Mouse (Mus musculus): Measurements from ENCODE around the gene Emc10. TPM values are rescaled to one million over a fixed set of nuclear protein-coding genes. Genes with fewer than 3 reads are reported as not detected.

Gene Emc10
- total RNA-seq, 2 experiments from 2014 or later, result 95.4 to 98.8 TPM

DNA sequence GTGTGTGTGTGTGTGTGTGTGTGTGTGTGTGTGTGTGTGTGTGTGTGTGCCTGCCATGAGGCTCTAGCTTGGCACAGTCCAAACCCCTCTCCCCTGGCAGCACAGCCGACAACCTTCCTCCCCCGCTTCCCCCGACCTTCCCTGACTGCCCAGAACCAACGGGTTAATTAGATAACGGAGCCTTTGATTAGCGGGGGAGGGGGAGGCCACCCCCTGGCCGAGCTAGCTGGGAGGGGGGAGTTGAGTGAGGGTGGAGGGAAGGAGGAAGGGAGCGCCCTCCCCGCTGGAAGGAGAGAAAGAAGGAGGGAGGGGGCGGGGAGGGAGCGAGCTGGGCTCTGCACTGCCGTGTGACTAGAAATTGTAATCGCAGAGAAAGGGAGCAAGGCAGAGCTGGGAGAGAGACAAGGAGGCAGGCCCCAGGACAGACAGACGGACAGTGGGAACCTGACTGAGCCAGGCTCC is 54.6 kb downstream of the Emc10 start:
- intact Hi-C loops (cut with DNase I), result no loop called here
- peak in 1 of 2 experiments; percentile 18 for DNase-seq

DNA sequence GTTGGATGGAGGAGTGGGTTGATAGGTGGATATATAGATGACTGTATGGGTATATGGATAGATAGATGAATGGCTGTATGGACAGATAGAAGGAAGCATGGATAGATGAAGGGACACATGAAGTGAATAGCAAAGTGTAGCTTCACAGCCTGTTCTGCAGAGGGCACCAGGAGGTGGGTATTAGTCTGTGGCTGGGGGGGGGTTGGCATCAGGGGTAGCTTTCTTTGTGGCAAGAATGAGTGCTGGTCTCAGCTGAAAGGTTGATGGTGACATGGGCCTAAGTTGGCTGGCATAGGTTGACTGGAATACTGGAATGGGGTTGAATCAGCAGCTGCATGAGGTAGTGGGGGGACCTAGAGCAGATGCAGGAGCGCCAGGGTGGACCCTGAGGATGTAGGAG is 55.1 kb downstream of the Emc10 start:
- no peak for DNase-seq
- intact Hi-C loops (cut with DNase I), result no loop called here

DNA sequence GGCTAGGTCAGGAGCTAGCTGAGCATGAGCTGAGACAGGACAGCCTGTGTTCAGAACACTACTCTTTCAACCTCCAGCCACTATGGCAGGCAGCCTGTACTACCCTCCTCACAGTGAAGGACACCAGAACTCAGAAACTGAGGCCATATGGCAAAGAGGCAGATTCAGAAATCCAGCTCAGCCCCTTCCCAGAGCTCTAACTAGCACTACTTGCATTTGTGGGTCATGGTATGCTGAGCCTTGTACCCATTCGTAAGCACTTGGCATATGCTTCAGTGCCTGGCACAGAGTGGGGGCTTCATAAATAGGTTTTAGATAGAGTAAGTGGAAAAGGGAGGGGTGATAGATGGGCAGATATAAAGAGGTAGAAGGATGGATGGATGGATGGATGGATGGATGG is 55.9 kb downstream of the Emc10 start:
- intact Hi-C loops (cut with DNase I), result no loop called here
- DNase-seq, result no peak

Small RNA genes lying within 50 kb of the gene (microRNA-seq; reads per million reads assigned to microRNA genes)
- gene Mir7052, result 3.5 to 8.9 reads per million in 2 experiments
- gene Mir7053, result 0.27 to 0.97 reads per million in 2 experiments

Other genes with a start within 250 kb of the Emc10 start
- under 1 TPM; 0.29 to 0.56 TPM for gene 1700028J19Rik, start 249.8 kb downstream of the Emc10 start, total RNA-seq (2021)
- 10 to 100 TPM; 18.2 to 18.8 TPM for gene 2410002F23Rik, start 249.8 kb downstream of the Emc10 start, total RNA-seq (2021)
- not detected for gene Acp4, start 239.2 kb downstream of the Emc10 start, total RNA-seq (2021)
- gene Gm15517, start 235.1 kb downstream of the Emc10 start, total RNA-seq (2021), result not detected
- gene Clec11a, start 189.6 kb downstream of the Emc10 start, total RNA-seq (2021), result under 1 TPM; 0.84 to 0.88 TPM
- gene Shank1, start 186.3 kb downstream of the Emc10 start, total RNA-seq (2021), result 1 to 10 TPM; 1.0 to 1.4 TPM
- gene Syt3, start 112.4 kb downstream of the Emc10 start, total RNA-seq (2021), result 1 to 10 TPM; 1.5 to 2.2 TPM
- gene 1700008O03Rik, start 110.7 kb downstream of the Emc10 start, total RNA-seq (2021), result under 1 TPM in 1 of 2 experiments, not detected in 1; 0.24 TPM
- gene Lrrc4b, start 67.5 kb downstream of the Emc10 start, total RNA-seq (2021), result 10 to 100 TPM; 18.7 to 19.7 TPM
- gene Aspdh, start 31.1 kb downstream of the Emc10 start, total RNA-seq (2021), result 1 to 10 TPM in 1 of 2 experiments, under 1 TPM in 1; 1.00 to 1.1 TPM
- gene Josd2, start 28.5 kb downstream of the Emc10 start, total RNA-seq (2021), result 100 to 1,000 TPM; 105 to 111 TPM
- gene Fam71e1, start 52 bp upstream of the Emc10 start, total RNA-seq (2021), result 1 to 10 TPM; 5.3 to 6.5 TPM
- 10 to 100 TPM; 10.5 to 16.8 TPM for gene Mybpc2, start 28.1 kb upstream of the Emc10 start, total RNA-seq (2021)
- 1 to 10 TPM in 1 of 2 experiments, under 1 TPM in 1; 0.65 to 1.1 TPM for gene Spib, start 35.5 kb upstream of the Emc10 start, total RNA-seq (2021)
- 10 to 100 TPM; 14.5 to 16.0 TPM for gene Pold1, start 52.3 kb upstream of the Emc10 start, total RNA-seq (2021)
- gene Nr1h2, start 57.4 kb upstream of the Emc10 start, total RNA-seq (2021), result 10 to 100 TPM; 49.1 to 53.5 TPM
- under 1 TPM; 0.46 to 0.60 TPM for gene Napsa, start 75.9 kb upstream of the Emc10 start, total RNA-seq (2021)
- 1 to 10 TPM; 1.3 to 1.5 TPM for gene Kcnc3, start 94.1 kb upstream of the Emc10 start, total RNA-seq (2021)
- 10 to 100 TPM; 55.0 to 72.4 TPM for gene Myh14, start 174.3 kb upstream of the Emc10 start, total RNA-seq (2021)
- gene Izumo2, start 212.2 kb upstream of the Emc10 start, total RNA-seq (2021), result not detected